Mouse (Mus musculus): ENCODE data around the gene 1810010H24Rik.
"Not testable (repeated sequence)": the region's sequence is repeated elsewhere in the genome, so short reads cannot be mapped to it uniquely, and the experiment has no call there.

Gene 1810010H24Rik

GRCm38 (mm10) chr11:107012324-107013017, 13.0 kb upstream of the 1810010H24Rik start:
- intact Hi-C loops (cut with DNase I): loop anchor here (1.0 kb wide), 1 partner anchor 10 kb away; no protein-coding TSS in a partner anchor

- intact Hi-C loops (cut with DNase I): no loop called here
Measured at GRCm38 (mm10) chr11:107014020-107014585, 11.4 kb upstream of the 1810010H24Rik start.

GRCm38 (mm10) chr11:107014597-107015309, 10.7 kb upstream of the 1810010H24Rik start:
- intact Hi-C loops (cut with DNase I): no loop called here

DNA sequence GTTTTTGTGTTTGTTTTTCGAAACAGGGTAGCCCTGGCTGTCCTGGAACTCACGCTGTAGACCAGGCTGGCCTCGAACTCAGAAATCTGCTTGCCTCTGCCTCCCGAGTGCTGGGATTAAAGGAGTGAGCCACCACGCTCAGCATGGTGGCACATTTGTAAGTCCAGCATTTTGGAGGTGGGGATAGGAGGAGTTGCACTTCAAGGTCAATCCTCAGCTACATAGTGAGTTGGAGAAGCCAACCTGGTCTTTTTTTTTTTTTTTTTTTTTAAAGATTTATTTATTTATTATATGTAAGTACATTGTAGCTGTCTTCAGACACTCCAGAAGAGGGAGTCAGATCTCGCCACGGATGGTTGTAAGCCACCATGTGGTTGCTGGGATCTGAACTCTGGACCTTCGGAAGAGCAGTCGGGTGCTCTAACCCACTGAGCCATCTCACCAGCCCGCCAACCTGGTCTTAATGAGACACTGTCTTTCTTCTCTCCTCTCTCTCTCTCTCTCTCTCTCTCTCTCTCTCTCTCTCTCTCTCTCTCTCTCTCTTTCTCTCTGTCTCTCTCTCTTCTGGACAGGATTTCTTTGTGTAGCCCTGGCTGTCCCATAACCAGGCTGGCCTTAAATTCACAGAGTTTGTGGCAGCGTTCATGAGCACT, 9.8 kb upstream of the 1810010H24Rik start:
- intact Hi-C loops (cut with DNase I): not testable (repeated sequence)

GRCm38 (mm10) chr11:107016893-107017292, 8.6 kb upstream of the 1810010H24Rik start:
- intact Hi-C loops (cut with DNase I): no loop called here

DNA sequence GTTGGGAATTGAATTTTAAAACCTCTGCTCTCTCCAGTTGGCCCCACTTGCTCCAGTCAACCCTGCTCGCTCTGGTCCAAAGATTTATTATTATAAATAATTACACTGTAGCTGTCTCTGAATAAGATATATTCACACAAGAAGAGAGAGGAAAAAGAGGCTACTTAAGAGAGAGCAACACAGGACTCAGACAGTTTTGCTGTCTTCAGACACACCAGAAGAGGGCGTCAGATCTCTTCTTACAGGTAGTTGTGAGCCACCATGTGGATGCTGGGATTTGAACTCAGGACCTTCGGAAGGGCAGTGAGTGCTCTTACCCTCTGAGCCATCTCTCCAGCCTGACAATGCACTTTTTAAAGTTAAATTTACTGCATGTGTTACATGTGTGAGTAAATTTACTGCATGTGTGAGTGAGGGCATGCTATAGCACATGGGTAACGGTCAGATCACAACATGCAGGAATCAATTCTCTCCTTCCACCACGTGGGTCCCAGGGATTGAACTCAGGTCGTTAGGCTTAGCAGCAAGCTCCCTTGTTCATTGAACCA, 8.1 kb upstream of the 1810010H24Rik start:
- intact Hi-C loops (cut with DNase I): no loop called here

GRCm38 (mm10) chr11:107018606-107019005, 6.9 kb upstream of the 1810010H24Rik start:
- intact Hi-C loops (cut with DNase I): no loop called here

- intact Hi-C loops (cut with DNase I): no loop called here
Measured at GRCm38 (mm10) chr11:107019318-107019717, 6.2 kb upstream of the 1810010H24Rik start.

DNA sequence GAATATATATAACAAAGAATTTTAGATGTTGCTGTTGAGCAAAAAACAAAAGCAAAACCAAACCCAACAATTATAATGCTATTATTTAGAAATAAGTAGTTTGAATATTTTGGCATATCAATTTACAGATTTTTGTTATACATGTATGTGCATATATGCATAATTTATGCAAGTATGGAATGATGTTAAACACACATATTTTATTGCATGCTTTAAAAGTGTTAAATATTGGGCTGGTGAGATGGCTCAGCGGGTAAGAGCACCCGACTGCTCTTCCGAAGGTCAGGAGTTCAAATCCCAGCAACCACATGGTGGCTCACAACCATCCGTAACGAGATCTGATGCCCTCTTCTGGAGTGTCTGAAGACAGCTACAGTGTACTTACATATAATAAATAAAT, 5.8 kb upstream of the 1810010H24Rik start:
- intact Hi-C loops (cut with DNase I): not testable (repeated sequence)

GRCm38 (mm10) chr11:107022050-107022683, 3.3 kb upstream of the 1810010H24Rik start:
- intact Hi-C loops (cut with DNase I): no loop called here

DNA sequence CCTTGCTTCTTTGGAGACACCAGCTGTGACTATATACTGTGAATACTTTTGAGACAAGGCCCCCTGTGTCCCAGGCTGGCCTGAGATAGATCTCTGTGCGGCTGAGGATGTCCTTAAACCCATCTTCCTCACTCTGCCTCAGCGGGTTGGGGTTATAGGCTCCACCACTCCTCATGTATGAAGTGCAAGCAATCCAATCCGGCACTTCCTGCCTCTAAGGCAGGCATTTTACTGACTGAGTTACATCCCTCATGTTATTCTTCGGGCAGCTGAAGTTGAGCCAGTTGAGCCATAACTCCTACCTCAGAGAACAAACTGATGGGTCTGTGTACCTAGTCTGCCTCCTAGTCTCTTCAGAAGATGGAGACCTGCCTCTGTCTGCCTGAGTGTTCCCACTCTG, 1.1 kb upstream of the 1810010H24Rik start:
- intact Hi-C loops (cut with DNase I): no loop called here

- intact Hi-C loops (cut with DNase I): no loop called here
Measured at GRCm38 (mm10) chr11:107026554-107027430, 1.3 kb downstream of the 1810010H24Rik start.

GRCm38 (mm10) chr11:107027431-107028274, 2.2 kb downstream of the 1810010H24Rik start:
- intact Hi-C loops (cut with DNase I): no loop called here

GRCm38 (mm10) chr11:107028275-107028618, 2.8 kb downstream of the 1810010H24Rik start:
- intact Hi-C loops (cut with DNase I): no loop called here

DNA sequence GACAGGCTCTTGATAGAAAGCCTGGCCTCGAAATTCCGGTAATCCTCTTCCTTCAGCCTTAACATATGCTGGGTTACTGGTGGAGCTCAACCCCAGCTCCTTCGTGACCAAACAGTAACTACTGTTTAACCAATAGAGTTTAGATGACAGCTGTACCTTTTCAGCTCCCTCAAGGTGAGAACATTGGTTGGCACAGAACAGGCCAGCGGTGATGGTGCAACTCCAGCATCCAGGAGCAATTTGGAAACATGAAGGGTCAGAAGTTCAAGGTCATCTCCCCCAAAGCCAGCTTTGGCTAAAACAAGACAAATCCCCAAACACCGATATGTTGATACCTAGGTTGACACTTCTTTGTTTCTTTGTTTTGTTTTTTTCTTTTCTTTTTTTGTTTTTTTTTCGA, 3.3 kb downstream of the 1810010H24Rik start:
- intact Hi-C loops (cut with DNase I): no loop called here

GRCm38 (mm10) chr11:107029536-107029935, 4.1 kb downstream of the 1810010H24Rik start:
- intact Hi-C loops (cut with DNase I): no loop called here

- intact Hi-C loops (cut with DNase I): no loop called here
Measured at GRCm38 (mm10) chr11:107031635-107032034, 6.2 kb downstream of the 1810010H24Rik start.

GRCm38 (mm10) chr11:107034085-107034810, 8.8 kb downstream of the 1810010H24Rik start:
- intact Hi-C loops (cut with DNase I): no loop called here

DNA sequence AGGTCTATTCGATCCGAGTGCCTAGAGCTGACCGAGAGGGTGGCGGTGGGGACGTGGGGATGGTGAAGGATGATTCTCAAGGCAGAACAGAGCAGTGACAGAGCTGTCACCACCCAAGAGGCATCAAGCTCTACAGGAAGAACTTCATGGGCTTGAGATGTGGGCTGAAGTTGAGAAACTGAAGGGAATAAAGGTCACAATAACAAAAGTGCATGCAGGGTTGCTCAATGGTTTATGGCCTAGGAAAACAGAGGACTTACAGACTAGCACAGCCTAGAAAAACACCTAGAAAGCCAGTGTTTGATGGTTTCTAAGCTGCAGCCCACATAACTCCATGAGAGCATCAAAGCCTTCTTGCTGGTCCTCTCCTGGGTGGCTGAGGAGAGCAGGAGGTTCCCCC, 13.9 kb downstream of the 1810010H24Rik start:
- intact Hi-C loops (cut with DNase I): no loop called here
